Mouse (Mus musculus) lung, embryonic 15.5 days (tissue): ENCODE data around the gene Tm4sf1. TPM values are rescaled to one million over a fixed set of nuclear protein-coding genes. Genes with fewer than 3 reads are reported as not detected.

Source experiments
- ATAC-seq: fragments of 200-750 bp; cut with Nextera tagmentation; 2 replicates; pipeline ENCODE4 v1.8.0; 2017; ENCODE audit warnings: moderate number of reproducible peaks, borderline replicate concordance; ENCODE audit not compliant: low FRiP score, low TSS enrichment; ENCODE audit errors: extremely low read depth
- H3K27ac ChIP-seq: fragments of 300-500 bp; sonication (generic); 2 replicates; pipeline ENCODE4 v1.5.1; 2015; ENCODE audit warnings: moderate library complexity, mild to moderate bottlenecking, inconsistent platforms
- H3K27me3 ChIP-seq: fragments of 300-500 bp; sonication (generic); 2 replicates; pipeline ENCODE4 v1.6.1; 2015; ENCODE audit warnings: inconsistent platforms
- H3K36me3 ChIP-seq: fragments of 300-500 bp; sonication (generic); 2 replicates; pipeline ENCODE4 v1.6.1; 2015; ENCODE audit warnings: inconsistent platforms
- H3K4me1 ChIP-seq: fragments of 300-500 bp; sonication (generic); 2 replicates; pipeline ENCODE4 v1.6.1; 2015; ENCODE audit warnings: inconsistent platforms
- H3K4me2 ChIP-seq: fragments of 300-500 bp; sonication (generic); 2 replicates; pipeline ENCODE4 v1.6.1; 2015; ENCODE audit warnings: inconsistent platforms, mild to moderate bottlenecking, moderate library complexity
- H3K4me3 ChIP-seq: fragments of 300-500 bp; sonication (generic); 2 replicates; pipeline ENCODE4 v1.5.1; 2015; ENCODE audit warnings: mild to moderate bottlenecking, inconsistent platforms
- H3K9ac ChIP-seq: fragments of 300-500 bp; sonication (generic); 2 replicates; pipeline ENCODE4 v1.6.1; 2015; ENCODE audit warnings: inconsistent platforms
- H3K9me3 ChIP-seq: fragments of 300-500 bp; sonication (generic); 2 replicates; pipeline ENCODE4 v1.6.1; 2016; ENCODE audit warnings: inconsistent platforms
- WGBS: fragments of 180-500 bp; shearing (Covaris S2); methylation state at CpG from one replicate; pipeline ENCODE4 v1.1.7; 2015; 5-methylcytosine and 5-hydroxymethylcytosine counted together
- polyA plus RNA-seq: library from polyadenylated mRNA; unstranded; fragments of >200 nt; fragmentation: Nextera tagmentation; extraction: Ambion mirVana; gene quantifications from 2 replicates; pipeline ENCODE4 v1.2.1, GENCODE M21; 2015

Tm4sf1 gene
- polyA plus RNA-seq, result 96.9 and 100.0 TPM in 2 replicates

GRCm38 (mm10) chr3:57301921-57302539 is at the start of gene Tm4sf1:
Gene Tm4sf1 (minus strand): TSS chr3:57301988.
- 52% methylated on average over 2 of the region's 2 CpGs for WGBS
- no peak within 1 kb of the TSS for H3K4me3 ChIP-seq
- H3K9ac ChIP-seq, result no peak within 1 kb of the TSS
- no peaks in the 10 kb centered on the region for H3K27me3 ChIP-seq
- H3K36me3 ChIP-seq, result no peaks in the 10 kb centered on the region
- no peaks in the 10 kb centered on the region for H3K9me3 ChIP-seq
- no peak within 1 kb of the TSS for H3K4me2 ChIP-seq
- no peak for ATAC-seq
- no peak within 1 kb of the TSS for H3K27ac ChIP-seq
- H3K4me1 ChIP-seq, result no peaks in the 10 kb centered on the region

- Histone ChIP-seq H3K9ac (no peak overlapping the region), H3K36me3 (no peaks in the 10 kb centered on the region), H3K4me2 (no peak overlapping the region), H3K9me3 (no peaks in the 10 kb centered on the region), H3K4me3 (no peak overlapping the region), H3K4me1 (peaks cover 9% of the 10 kb centered on the region; the same call in 1 of the 2 replicates), H3K27ac (peak overlapping the region; percentile 67), H3K27me3 (no peaks in the 10 kb centered on the region)
- 38% methylated on average over 5 of the region's 5 CpGs for WGBS
- no peak for ATAC-seq
Observed at GRCm38 (mm10) chr3:57344811-57345210, 43.0 kb upstream of the Tm4sf1 start.

DNA sequence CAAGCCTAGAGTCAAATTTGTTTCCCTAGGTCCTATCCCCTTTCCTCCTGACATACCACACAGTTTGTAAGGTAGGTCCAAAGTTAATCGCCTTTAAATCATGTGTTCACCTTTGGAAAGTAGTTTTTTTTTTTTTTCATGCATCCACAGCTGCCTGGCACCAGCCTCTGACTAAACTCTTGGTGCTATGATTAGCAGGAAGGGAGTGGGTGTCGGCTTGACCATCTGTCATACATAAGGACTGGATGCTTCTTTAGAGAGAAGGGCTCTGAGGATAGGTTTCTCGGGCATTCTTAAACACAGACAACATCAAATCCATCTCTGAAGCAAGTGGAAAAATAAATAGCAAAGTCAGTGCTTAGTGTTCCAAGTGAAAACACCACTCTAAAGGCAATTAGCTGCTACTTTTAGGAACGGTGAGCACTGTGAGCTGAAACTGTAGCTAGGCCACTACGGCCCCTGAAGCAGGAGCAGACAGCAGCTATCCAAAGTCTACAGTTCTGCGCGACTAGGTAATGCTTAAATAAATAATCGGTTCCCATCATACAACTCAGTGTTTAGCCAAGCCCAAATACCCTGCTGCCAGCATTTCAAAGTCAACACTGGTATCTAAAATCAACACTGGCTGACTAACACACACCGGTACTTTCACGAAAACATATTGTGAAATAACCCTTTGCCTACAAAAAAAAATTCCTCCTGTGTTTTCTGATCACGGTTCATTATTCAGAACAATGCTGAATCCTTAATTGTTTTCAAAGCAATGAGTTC is 42.2 kb upstream of the Tm4sf1 start:
- WGBS, result 24% methylated on average over 11 of the region's 11 CpGs
- peak; percentile 65; the same call in 1 of the 2 replicates for ATAC-seq
- H3K4me2 ChIP-seq, result no peak overlapping the region
- no peaks in the 10 kb centered on the region for H3K9me3 ChIP-seq
- H3K36me3 ChIP-seq, result no peaks in the 10 kb centered on the region
- peak overlapping the region; percentile 67 for H3K27ac ChIP-seq
- H3K4me3 ChIP-seq, result no peak overlapping the region
- no peaks in the 10 kb centered on the region for H3K27me3 ChIP-seq
- H3K4me1 ChIP-seq, result peaks cover 9% of the 10 kb centered on the region; the same call in 1 of the 2 replicates
- no peak overlapping the region for H3K9ac ChIP-seq

DNA sequence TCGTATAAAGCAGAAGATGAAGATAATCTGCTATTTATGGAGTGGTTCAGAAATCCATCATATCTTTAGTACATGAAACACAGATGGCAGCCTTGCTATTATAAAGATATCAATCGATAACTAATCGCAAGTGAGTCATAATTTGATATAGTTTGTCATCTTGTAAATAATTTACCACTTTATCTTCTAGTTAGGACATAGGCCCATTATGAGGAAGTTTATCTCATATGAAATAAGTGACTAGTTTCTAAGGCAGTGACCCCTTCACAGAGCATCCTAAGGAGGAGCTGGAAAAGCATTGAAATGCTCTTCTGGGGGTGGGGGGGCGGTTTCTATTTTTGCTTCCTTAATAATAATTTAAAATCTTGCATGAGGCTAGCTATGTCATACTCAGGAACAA is 41.2 kb upstream of the Tm4sf1 start:
- H3K4me2 ChIP-seq, result no peak overlapping the region
- H3K9ac ChIP-seq, result no peak overlapping the region
- H3K9me3 ChIP-seq, result no peaks in the 10 kb centered on the region
- H3K4me1 ChIP-seq, result peaks cover 9% of the 10 kb centered on the region; the same call in 1 of the 2 replicates
- no peak overlapping the region for H3K4me3 ChIP-seq
- no peak overlapping the region for H3K27ac ChIP-seq
- no peak for ATAC-seq
- no peaks in the 10 kb centered on the region for H3K27me3 ChIP-seq
- WGBS, result 78% methylated on average over 4 of the region's 4 CpGs
- H3K36me3 ChIP-seq, result no peaks in the 10 kb centered on the region

- ATAC-seq, result no peak
- 59% methylated on average over 3 of the region's 3 CpGs for WGBS
Observed at GRCm38 (mm10) chr3:57341321-57341720, 39.5 kb upstream of the Tm4sf1 start.

GRCm38 (mm10) chr3:57335080-57335815 is 33.5 kb upstream of the Tm4sf1 start:
- Histone ChIP-seq H3K9ac (no peak overlapping the region), H3K4me1 (no peaks in the 10 kb centered on the region), H3K36me3 (no peaks in the 10 kb centered on the region), H3K27me3 (no peaks in the 10 kb centered on the region), H3K4me2 (no peak overlapping the region), H3K27ac (peak overlapping the region; percentile 41), H3K4me3 (no peak overlapping the region), H3K9me3 (no peaks in the 10 kb centered on the region)
- ATAC-seq, result no peak; the same call in 1 of the 2 replicates
- WGBS, result 68% methylated on average over 3 of the region's 3 CpGs

More at GRCm38 (mm10) chr3:57341321-57341720, 39.5 kb upstream of the Tm4sf1 start:
- Histone ChIP-seq H3K27ac (no peak overlapping the region), H3K27me3 (no peaks in the 10 kb centered on the region), H3K9me3 (no peaks in the 10 kb centered on the region), H3K4me1 (peaks cover 9% of the 10 kb centered on the region; the same call in 1 of the 2 replicates), H3K36me3 (no peaks in the 10 kb centered on the region), H3K4me3 (no peak overlapping the region), H3K4me2 (no peak overlapping the region), H3K9ac (no peak overlapping the region)

GRCm38 (mm10) chr3:57327941-57328340 is 26.2 kb upstream of the Tm4sf1 start:
- no peak overlapping the region for H3K4me3 ChIP-seq
- H3K4me1 ChIP-seq, result no peaks in the 10 kb centered on the region
- 83% methylated on average over 5 of the region's 6 CpGs for WGBS
- no peak overlapping the region for H3K9ac ChIP-seq
- no peaks in the 10 kb centered on the region for H3K9me3 ChIP-seq
- no peak overlapping the region for H3K27ac ChIP-seq
- H3K36me3 ChIP-seq, result no peaks in the 10 kb centered on the region
- H3K4me2 ChIP-seq, result no peak overlapping the region
- H3K27me3 ChIP-seq, result no peaks in the 10 kb centered on the region
- no peak for ATAC-seq

DNA sequence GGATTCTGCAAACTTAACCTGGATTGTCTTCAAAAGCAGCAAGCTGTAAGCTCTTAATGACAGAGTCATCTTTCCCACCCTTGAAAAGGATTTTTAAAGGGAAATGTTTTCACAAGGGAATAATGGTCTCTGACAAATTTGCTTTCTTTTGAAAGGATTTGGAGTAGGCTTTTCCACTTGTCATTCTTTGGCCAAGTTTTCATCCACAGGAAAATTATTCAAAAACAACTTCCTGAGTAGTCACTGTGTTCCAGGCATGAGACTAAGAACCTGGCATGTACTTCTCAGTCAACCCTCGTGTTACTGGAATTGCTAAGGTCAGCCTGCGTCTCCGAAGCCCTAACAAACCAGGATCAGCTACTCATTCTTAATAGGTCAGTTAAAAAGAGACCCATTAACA is 5.3 kb upstream of the Tm4sf1 start:
- no peak for ATAC-seq
- no peaks in the 10 kb centered on the region for H3K9me3 ChIP-seq
- WGBS, result 55% methylated on average over 3 of the region's 3 CpGs
- no peak overlapping the region for H3K4me2 ChIP-seq
- H3K9ac ChIP-seq, result no peak overlapping the region
- H3K27me3 ChIP-seq, result no peaks in the 10 kb centered on the region
- no peaks in the 10 kb centered on the region for H3K4me1 ChIP-seq
- no peak overlapping the region for H3K4me3 ChIP-seq
- H3K36me3 ChIP-seq, result no peaks in the 10 kb centered on the region
- no peak overlapping the region for H3K27ac ChIP-seq

DNA sequence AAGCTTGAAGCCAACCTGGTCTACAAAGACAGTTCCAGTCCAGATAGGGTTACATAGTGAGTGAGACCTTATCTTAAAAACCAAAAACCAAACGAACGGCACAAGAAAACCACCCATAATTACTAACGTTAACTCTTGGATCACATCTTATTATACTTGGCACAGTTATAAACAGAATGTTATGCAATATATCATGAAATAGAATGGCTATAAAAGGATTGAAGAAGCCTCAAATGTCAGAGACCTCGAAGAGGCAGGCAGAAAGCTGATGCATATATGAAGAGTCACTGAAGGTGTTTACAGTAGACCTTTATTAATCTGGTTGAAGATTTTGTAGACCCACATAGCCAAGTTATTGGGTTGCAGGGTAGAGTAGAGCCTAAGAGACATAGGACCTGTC is 3.8 kb upstream of the Tm4sf1 start:
- Histone ChIP-seq H3K4me2 (no peak overlapping the region), H3K36me3 (no peaks in the 10 kb centered on the region)

GRCm38 (mm10) chr3:57304484-57304883 is 2.7 kb upstream of the Tm4sf1 start:
- Histone ChIP-seq H3K9ac (no peak overlapping the region), H3K4me1 (no peaks in the 10 kb centered on the region), H3K4me3 (no peak overlapping the region), H3K36me3 (no peaks in the 10 kb centered on the region), H3K27me3 (no peaks in the 10 kb centered on the region), H3K27ac (no peak overlapping the region; the same call in 1 of the 2 replicates), H3K9me3 (no peaks in the 10 kb centered on the region), H3K4me2 (no peak overlapping the region)
- ATAC-seq, result no peak
- WGBS, result 63% methylated on average over 5 of the region's 5 CpGs

More for the DNA sequence above, 3.8 kb upstream of the Tm4sf1 start:
- Histone ChIP-seq H3K9me3 (no peaks in the 10 kb centered on the region), H3K27me3 (no peaks in the 10 kb centered on the region), H3K4me3 (no peak overlapping the region), H3K4me1 (no peaks in the 10 kb centered on the region), H3K9ac (no peak overlapping the region), H3K27ac (no peak overlapping the region)
- no peak for ATAC-seq
- WGBS, result 38% methylated on average over 4 of the region's 4 CpGs

GRCm38 (mm10) chr3:57304050-57304449 is 2.3 kb upstream of the Tm4sf1 start:
- Histone ChIP-seq H3K9ac (no peak overlapping the region), H3K36me3 (no peaks in the 10 kb centered on the region), H3K27me3 (no peaks in the 10 kb centered on the region), H3K27ac (no peak overlapping the region), H3K9me3 (no peaks in the 10 kb centered on the region), H3K4me1 (no peaks in the 10 kb centered on the region), H3K4me2 (no peak overlapping the region), H3K4me3 (no peak overlapping the region)
- WGBS, result 47% methylated on average over 4 of the region's 4 CpGs
- ATAC-seq, result no peak

DNA sequence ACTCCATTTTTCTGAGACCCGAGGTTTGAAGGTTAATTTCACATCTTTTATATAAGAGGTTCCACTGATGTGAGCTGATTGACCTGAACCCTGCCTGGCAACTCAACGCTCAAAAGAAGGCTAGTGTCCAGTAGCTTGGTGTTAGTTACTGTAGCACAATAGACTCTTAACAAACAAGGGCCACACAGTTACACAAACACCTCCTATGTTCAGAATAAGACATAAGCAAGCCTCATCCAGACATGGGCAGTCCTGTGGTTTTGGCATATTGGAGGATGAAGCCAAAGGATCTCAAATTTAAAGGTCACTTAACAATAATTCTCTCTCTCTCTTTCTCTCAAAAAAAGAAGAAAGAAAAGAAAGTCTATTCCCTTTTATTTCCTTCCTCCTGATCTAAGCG is 1.7 kb upstream of the Tm4sf1 start:
- H3K9me3 ChIP-seq, result no peaks in the 10 kb centered on the region
- H3K27ac ChIP-seq, result no peak overlapping the region
- 66% methylated on average over 3 of the region's 3 CpGs for WGBS
- H3K4me1 ChIP-seq, result no peaks in the 10 kb centered on the region
- H3K4me3 ChIP-seq, result no peak overlapping the region
- no peaks in the 10 kb centered on the region for H3K27me3 ChIP-seq
- H3K4me2 ChIP-seq, result no peak overlapping the region
- no peak for ATAC-seq
- no peaks in the 10 kb centered on the region for H3K36me3 ChIP-seq
- no peak overlapping the region for H3K9ac ChIP-seq
